Mouse (Mus musculus): ENCODE measurements around the gene Zfp618.

DNA sequence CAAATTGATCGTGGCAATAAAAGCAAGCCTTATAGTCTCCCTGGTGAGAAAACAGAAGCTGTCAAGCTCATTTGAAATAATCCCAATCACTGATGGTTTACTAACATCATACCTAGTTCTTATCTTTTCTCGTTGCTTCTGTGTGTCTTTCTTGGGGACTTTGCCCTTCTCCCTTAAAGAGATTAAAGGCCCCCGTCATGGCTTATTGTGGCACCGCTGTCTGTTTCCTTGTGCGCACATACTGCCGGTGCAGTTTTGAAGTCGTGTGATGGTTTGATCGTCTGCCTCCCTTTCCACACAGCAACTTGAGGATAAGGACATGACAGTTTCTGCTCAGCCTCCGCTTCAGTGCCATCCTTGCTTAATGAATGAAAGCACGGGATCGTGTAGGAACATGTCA, 135.1 kb downstream of the Zfp618 start:
- TF ChIP-seq POLR2A (IDR thresholded peaks at IDR 0.05; ENCODE audit: low read depth, low read length) (no peak), CTCF (IDR thresholded peaks at IDR 0.05; ENCODE audit: extremely low read depth, insufficient read length, insufficient replicate concordance, low read depth, low read length) (no peak)

All from small intestine, adult 2 months (tissue).